Mouse (Mus musculus): Measurements from ENCODE around the gene Foxred1.

GRCm38 (mm10) chr9:35176124-35176659 lies 34.7 kb downstream of the Foxred1 start:
- TF ChIP-seq CTCF (IDR thresholded peaks at IDR 0.05; ENCODE audit: borderline replicate concordance, insufficient read depth, low read depth, low read length) (no peak), POLR2A (IDR thresholded peaks at IDR 0.05; ENCODE audit: borderline replicate concordance, insufficient read depth, low read length) (peak; percentile 40; the same call in 1 of the 2 replicates)

Data from cerebellum, adult 2 months (tissue).